Mouse (Mus musculus) MEL (cell line): ENCODE results near the gene Gm1673. TPM values are rescaled to one million over a fixed set of nuclear protein-coding genes. Genes with fewer than 3 reads are reported as not detected.

ENCODE experiments used
- DNase-seq: peaks from one replicate; pipeline ENCODE4 v3.0.0; 2011; ENCODE audit warnings: low read depth, low spot score
- H3K27ac ChIP-seq: 2 replicates; pipeline ENCODE4 v1.5.1; 2012; ENCODE audit warnings: low read depth, mild to moderate bottlenecking, control low read depth, low read length, moderate library complexity; ENCODE audit not compliant: control insufficient read depth
- H3K27me3 ChIP-seq, 2 experiments: fragments of 150-350 bp in 1 of 2; sonication (generic) in 1 of 2; 2 replicates each; pipeline ENCODE4 v1.6.1; 2012; ENCODE audit warnings: low read length in 2 of 2, mild to moderate bottlenecking in 2 of 2, improper control_type of control experiment in 1 of 2, moderate library complexity in 1 of 2; ENCODE audit not compliant: insufficient read depth in 2 of 2, control insufficient read depth in 1 of 2
- H3K36me3 ChIP-seq, 2 experiments: 2 replicates each; pipeline ENCODE4 v1.6.1; 2012 to 2014; ENCODE audit warnings: low read length in 2 of 2, improper control_type of control experiment in 1 of 2, inconsistent platforms in 1 of 2, mild to moderate bottlenecking in 1 of 2; ENCODE audit not compliant: insufficient read depth in 2 of 2, control insufficient read depth in 1 of 2
- H3K4me1 ChIP-seq, 2 experiments: fragments of 150-350 bp in 1 of 2; sonication (generic) in 1 of 2; 2 replicates each; pipeline ENCODE4 v1.6.1; 2012; ENCODE audit warnings: low read length in 2 of 2, improper control_type of control experiment in 1 of 2, mild to moderate bottlenecking in 1 of 2; ENCODE audit not compliant: insufficient read depth in 2 of 2, control insufficient read depth in 1 of 2
- H3K4me3 ChIP-seq, 2 experiments: fragments of 150-350 bp in 1 of 2; sonication (generic) in 1 of 2; 2 replicates each; pipeline ENCODE4 v1.5.1; 2012; ENCODE audit warnings: low read depth in 2 of 2, low read length in 2 of 2, mild to moderate bottlenecking in 2 of 2, moderate library complexity in 2 of 2, control low read depth in 1 of 2, improper control_type of control experiment in 1 of 2; ENCODE audit not compliant: control insufficient read depth in 1 of 2, insufficient read depth in 1 of 2
- H3K79me2 ChIP-seq: 2 replicates; pipeline ENCODE4 v1.6.1; 2012; ENCODE audit warnings: mild to moderate bottlenecking, low read length, moderate library complexity; ENCODE audit not compliant: control insufficient read depth, poor library complexity, insufficient read depth
- H3K9ac ChIP-seq: 2 replicates; pipeline ENCODE4 v1.6.1; 2012; ENCODE audit warnings: low read depth, mild to moderate bottlenecking, control low read depth, low read length, moderate library complexity; ENCODE audit not compliant: control insufficient read depth, poor library complexity, severe bottlenecking
- H3K9me3 ChIP-seq: fragments of 150-350 bp; sonication (generic); replicated peaks from 2 replicates; pipeline ENCODE4 v1.6.1; 2012; ENCODE audit warnings: mild to moderate bottlenecking, low read length, improper control_type of control experiment, moderate library complexity; ENCODE audit not compliant: insufficient read depth
- CHD1 ChIP-seq: IDR thresholded peaks from 2 replicates; pipeline ENCODE4 v1.6.1; 2012; ENCODE audit warnings: low read depth, mild to moderate bottlenecking, inconsistent platforms, low read length, improper control_type of control experiment
- CTCF ChIP-seq, 3 experiments: IDR thresholded peaks in 2 of 3; conservative IDR thresholded peaks in 1 of 3; 2 replicates each; pipeline ENCODE4 v1.5.1; 2011 to 2012; ENCODE audit warnings: low read length in 3 of 3, low read depth in 2 of 3, mild to moderate bottlenecking in 2 of 3, improper control_type of control experiment in 1 of 3, inconsistent platforms in 1 of 3, mixed read lengths in 1 of 3, moderate library complexity in 1 of 3; ENCODE audit not compliant: control insufficient read depth in 1 of 3, insufficient read depth in 1 of 3, poor library complexity in 1 of 3, severe bottlenecking in 1 of 3
- E2F4 ChIP-seq: IDR thresholded peaks from 2 replicates; pipeline ENCODE4 v1.6.1; 2011; ENCODE audit warnings: low read depth, low read length, improper control_type of control experiment, borderline replicate concordance
- EP300 ChIP-seq, 2 experiments: IDR thresholded peaks; 2 replicates each; pipeline ENCODE4 v1.6.1; 2011; ENCODE audit warnings: improper control_type of control experiment in 2 of 2, low read length in 2 of 2, low read depth in 1 of 2, mild to moderate bottlenecking in 1 of 2
- GATA1 ChIP-seq: IDR thresholded peaks from 2 replicates; pipeline ENCODE4 v1.6.1; 2011; ENCODE audit warnings: low read depth, low read length, improper control_type of control experiment
- JUND ChIP-seq: IDR thresholded peaks from 2 replicates; pipeline ENCODE4 v1.6.1; 2011; ENCODE audit warnings: low read depth, mild to moderate bottlenecking, improper control_type of control experiment, low read length
- MAX ChIP-seq: IDR thresholded peaks from 2 replicates; pipeline ENCODE4 v1.6.1; 2011; ENCODE audit warnings: low read length, improper control_type of control experiment
- MAZ ChIP-seq: IDR thresholded peaks from 2 replicates; pipeline ENCODE4 v1.6.1; 2012; ENCODE audit warnings: low read depth, mild to moderate bottlenecking, inconsistent platforms, low read length, improper control_type of control experiment
- MYB ChIP-seq: IDR thresholded peaks from 2 replicates; pipeline ENCODE4 v1.6.1; 2011; ENCODE audit warnings: mild to moderate bottlenecking, low read depth, low read length, improper control_type of control experiment
- MYC ChIP-seq: IDR thresholded peaks from 2 replicates; pipeline ENCODE4 v1.6.1; 2011; ENCODE audit warnings: low read depth, mild to moderate bottlenecking, low read length, improper control_type of control experiment, moderate library complexity
- NELFE ChIP-seq: IDR thresholded peaks from 2 replicates; pipeline ENCODE4 v1.6.1; 2011; ENCODE audit warnings: low read depth, low read length, improper control_type of control experiment
- POLR2AphosphoS5 ChIP-seq: IDR thresholded peaks from 2 replicates; pipeline ENCODE4 v1.6.1; 2012; ENCODE audit warnings: low read depth, borderline replicate concordance, mild to moderate bottlenecking, inconsistent platforms, low read length, moderate library complexity, mixed read lengths
- RCOR1 ChIP-seq: IDR thresholded peaks from 2 replicates; pipeline ENCODE4 v1.6.1; 2012; ENCODE audit warnings: low read depth, mild to moderate bottlenecking, inconsistent platforms, low read length, improper control_type of control experiment
- SIN3A ChIP-seq: IDR thresholded peaks from 2 replicates; pipeline ENCODE4 v1.6.1; 2012; ENCODE audit warnings: low read length, improper control_type of control experiment, inconsistent platforms
- TAL1 ChIP-seq: IDR thresholded peaks from 2 replicates; pipeline ENCODE4 v1.6.1; 2012; ENCODE audit warnings: mild to moderate bottlenecking, inconsistent platforms, low read length, moderate library complexity, mixed read lengths
- TBP ChIP-seq: IDR thresholded peaks from 2 replicates; pipeline ENCODE4 v1.8.0; 2011; ENCODE audit warnings: low read depth, low read length, improper control_type of control experiment
- UBTF ChIP-seq: IDR thresholded peaks from 2 replicates; pipeline ENCODE4 v1.6.1; 2012; ENCODE audit warnings: low read depth, mild to moderate bottlenecking, inconsistent platforms, low read length, improper control_type of control experiment, moderate library complexity, borderline replicate concordance; ENCODE audit not compliant: insufficient read depth
- USF1 ChIP-seq: IDR thresholded peaks from 2 replicates; pipeline ENCODE4 v1.6.1; 2014; ENCODE audit warnings: low read depth, mild to moderate bottlenecking, inconsistent platforms, low read length, improper control_type of control experiment, moderate library complexity
- ZKSCAN1 ChIP-seq: IDR thresholded peaks from 2 replicates; pipeline ENCODE4 v1.6.1; 2012; ENCODE audit warnings: low read depth, mild to moderate bottlenecking, inconsistent platforms, low read length, improper control_type of control experiment, moderate library complexity
- ZMIZ1 ChIP-seq: IDR thresholded peaks from 2 replicates; pipeline ENCODE4 v1.6.1; 2012; ENCODE audit warnings: low read depth, mild to moderate bottlenecking, inconsistent platforms, low read length, improper control_type of control experiment, moderate library complexity
- ZNF384 ChIP-seq: IDR thresholded peaks from 2 replicates; pipeline ENCODE4 v1.6.1; 2012; ENCODE audit warnings: low read depth, mild to moderate bottlenecking, inconsistent platforms, low read length, improper control_type of control experiment
- polyA plus RNA-seq, 2 experiments: library from polyadenylated mRNA; stranded (reverse) in 1 of 2; unstranded in 1 of 2; fragments of >175 nt in 1 of 2; fragments of >200 nt in 1 of 2; gene quantifications; 2 replicates each; pipeline versions ENCODE4 v1.2.1 to v1.2.4; 2012; ENCODE audit warnings: low replicate concordance in 2 of 2, low read depth in 1 of 2; ENCODE audit not compliant: insufficient read length in 2 of 2, insufficient read depth in 1 of 2, missing spikeins in 1 of 2
- total RNA-seq: library from RNA; depleted of rRNA; stranded (reverse); fragments of 300-350 nt; gene quantifications from 2 replicates; pipeline ENCODE4 v1.2.3, GENCODE M21; 2012; rRNA removed

The Gm1673 gene
- total RNA-seq (not detected in 2 replicates), polyA plus RNA-seq (not detected)

DNA sequence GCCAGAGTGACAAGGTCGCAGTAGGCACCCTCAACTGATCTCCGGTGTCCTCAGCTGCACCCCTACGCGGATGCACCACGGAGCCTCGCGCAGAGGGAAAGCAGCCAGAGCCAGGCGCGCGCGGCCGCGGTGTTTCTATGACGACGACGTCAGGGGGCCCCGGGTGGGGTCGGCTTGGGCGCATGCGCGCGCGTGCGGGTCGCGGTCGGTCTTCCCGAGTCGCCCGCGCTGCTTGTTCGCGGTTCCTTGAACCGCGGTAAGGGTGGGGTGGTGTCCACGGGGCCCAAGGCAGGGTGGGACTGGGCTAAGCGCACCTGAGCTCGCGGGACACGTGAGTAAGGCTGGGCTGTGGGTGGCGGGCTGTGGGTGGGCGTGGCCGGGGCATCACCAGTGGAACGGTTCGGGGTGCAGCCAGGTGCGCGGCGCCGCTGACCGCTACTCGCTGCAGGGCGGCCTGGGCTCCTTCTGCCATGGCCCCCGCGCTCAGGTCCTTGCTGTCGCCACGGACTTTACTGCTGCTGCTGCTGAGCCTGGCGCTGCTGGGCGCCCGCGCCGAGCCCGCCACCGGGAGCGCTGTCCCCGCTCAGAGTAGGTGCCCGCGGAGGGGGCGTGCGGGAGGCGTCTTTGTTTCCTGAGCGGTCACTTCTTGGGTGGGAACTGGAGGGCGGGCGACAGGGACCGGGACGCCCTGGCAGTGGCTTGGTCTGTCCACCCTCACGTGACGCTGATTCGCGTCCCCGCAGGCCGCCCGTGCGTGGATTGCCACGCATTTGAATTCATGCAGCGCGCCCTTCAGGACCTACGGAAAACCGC lies at the start of gene Gm1673:
TSS of gene Gm1673 (plus strand) at position 125 of the 813 bp plus-strand sequence.
- no peak for DNase-seq
- no peaks in the 10 kb centered on the region for H3K79me2 ChIP-seq
- H3K9me3 ChIP-seq: no peaks in the 10 kb centered on the region
- no peak within 1 kb of the TSS for H3K9ac ChIP-seq
- no peak within 1 kb of the TSS for H3K27ac ChIP-seq
- no peak for TF ChIP-seq UBTF
- TF ChIP-seq RCOR1: no peak
- no peak for TF ChIP-seq JUND
- no peak for TF ChIP-seq POLR2AphosphoS5
- TF ChIP-seq MAZ: no peak
- peaks cover 7 to 8% of the 10 kb centered on the region in 2 experiments for H3K27me3 ChIP-seq
- no peaks in the 10 kb centered on the region for H3K36me3 ChIP-seq
- H3K4me3 ChIP-seq: no peak within 1 kb of the TSS
- no peaks in the 10 kb centered on the region for H3K4me1 ChIP-seq

DNA sequence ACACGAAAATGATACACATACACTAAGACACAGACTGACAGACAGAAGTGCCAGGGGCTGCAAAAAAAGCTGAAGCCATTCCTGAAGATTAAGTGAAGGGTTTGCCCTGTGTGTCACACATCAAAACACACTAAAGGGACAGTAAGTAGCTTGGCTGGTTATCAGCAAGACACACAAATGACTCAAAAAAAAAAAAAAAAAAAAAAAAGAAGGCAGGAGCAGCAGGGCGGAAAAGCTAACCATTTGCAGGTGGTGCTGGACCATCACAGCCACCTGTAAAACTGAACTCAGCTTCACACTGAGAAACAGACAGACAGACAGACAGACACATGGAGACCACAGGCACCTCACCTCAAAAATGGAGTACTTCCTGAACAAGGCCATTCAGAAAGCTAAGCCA lies 49.2 kb upstream of the Gm1673 start:
- Histone ChIP-seq H3K27ac (no peak overlapping the region; the same call in 1 of the 2 replicates), H3K9ac (peak overlapping the region; percentile 40), H3K4me3 (peak overlapping the region; percentile 23 to 79)

DNA sequence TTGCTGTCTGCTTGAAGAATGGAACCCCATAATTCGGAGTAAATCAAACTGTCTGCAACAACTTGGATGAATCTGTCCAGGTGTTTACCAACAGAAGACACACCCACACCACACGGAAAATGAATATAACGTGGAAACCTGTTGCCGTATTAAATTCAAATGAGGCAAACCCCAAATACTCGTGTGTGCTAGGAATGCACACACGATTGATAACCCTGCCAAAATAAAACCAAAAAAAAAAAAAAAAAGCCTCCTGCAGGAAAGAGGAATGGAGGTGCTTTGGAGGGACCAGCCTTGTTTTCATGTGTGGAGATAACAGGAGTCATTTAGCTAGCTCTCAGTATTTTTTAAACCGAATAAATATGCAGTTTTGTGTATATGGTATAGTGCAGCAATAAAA lies 48.4 kb upstream of the Gm1673 start:
- TF ChIP-seq USF1: no peak
- peak; percentile 77 for TF ChIP-seq ZNF384
- TF ChIP-seq ZKSCAN1: no peak
- TF ChIP-seq E2F4: no peak
- no peak for TF ChIP-seq CHD1
- 0 out of 2 replicates have a peak, but pooled peaks have one; percentile 7 for TF ChIP-seq ZMIZ1
- TF ChIP-seq MYC: 0 out of 2 replicates have a peak, but pooled peaks have one; percentile 9
- no peak for TF ChIP-seq MAX
- no peak for TF ChIP-seq CTCF (IDR thresholded peaks at IDR 0.05 in 2 of 3, conservative IDR thresholded peaks at IDR 0.05 in 1 of 3; ENCODE audit: control insufficient read depth in 1 of 3, insufficient read depth in 1 of 3, low read depth in 2 of 3, low read length in 3 of 3, poor library complexity in 1 of 3, severe bottlenecking in 1 of 3)
- TF ChIP-seq SIN3A: peak; percentile 62; the same call in 1 of the 2 replicates
- TF ChIP-seq MYB: no peak
- no peak for TF ChIP-seq TBP
- DNase-seq: peak; percentile 46
- H3K27ac ChIP-seq: no peak overlapping the region
- H3K27me3 ChIP-seq: no peaks in the 10 kb centered on the region
- H3K4me1 ChIP-seq: peaks cover 20 to 21% of the 10 kb centered on the region in 2 experiments
- peaks cover 51% of the 10 kb centered on the region for H3K79me2 ChIP-seq
- H3K9me3 ChIP-seq: no peaks in the 10 kb centered on the region
- H3K9ac ChIP-seq: peak overlapping the region; percentile 11
- H3K36me3 ChIP-seq: peaks cover 21 to 33% of the 10 kb centered on the region in 2 experiments
- peak overlapping the region; percentile 43 to 79 for H3K4me3 ChIP-seq

More for the DNA sequence above, 49.2 kb upstream of the Gm1673 start:
- H3K9me3 ChIP-seq: no peaks in the 10 kb centered on the region
- H3K27me3 ChIP-seq: no peaks in the 10 kb centered on the region
- H3K79me2 ChIP-seq: peaks cover 51% of the 10 kb centered on the region
- peaks cover 20 to 21% of the 10 kb centered on the region in 2 experiments for H3K4me1 ChIP-seq
- TF ChIP-seq MYC: no peak
- TF ChIP-seq EP300 (IDR thresholded peaks at IDR 0.05; ENCODE audit: low read depth in 1 of 2, low read length in 2 of 2): peak in 1 of 2 experiments; percentile 33; a peak in 1 of 4 replicates
- TF ChIP-seq TAL1: no peak
- TF ChIP-seq SIN3A: 0 out of 2 replicates have a peak, but pooled peaks have one; percentile 12
- 0 out of 2 replicates have a peak, but pooled peaks have one; percentile 11 for TF ChIP-seq GATA1
- peak; percentile 93 for TF ChIP-seq ZNF384
- no peak for TF ChIP-seq NELFE
- peak; percentile 47 for DNase-seq
- peaks cover 29 to 33% of the 10 kb centered on the region in 2 experiments for H3K36me3 ChIP-seq
